Mouse (Mus musculus) kidney, postnatal 0 days (tissue): Measurements from ENCODE around the gene Cntnap2. TPM values are rescaled to one million over a fixed set of nuclear protein-coding genes. Genes with fewer than 3 reads are reported as not detected.
A peak's percentile ranks its signal among the peaks of the same experiment; 100 is the strongest.

Source experiments
- ATAC-seq: fragments of 200-750 bp; cut with Nextera tagmentation; replicated peaks from 2 replicates; pipeline ENCODE4 v1.8.0; 2017; ENCODE audit warnings: low read depth, moderate number of reproducible peaks, moderate TSS enrichment, moderate library complexity; ENCODE audit not compliant: low FRiP score
- DNase-seq: peaks from one replicate; pipeline ENCODE4 v3.0.0-alpha.2; 2016; ENCODE audit warnings: low spot score
- H3K27ac ChIP-seq: fragments of 300-500 bp; sonication (generic); 2 replicates; pipeline ENCODE4 v1.5.1; 2014; ENCODE audit warnings: mild to moderate bottlenecking
- H3K27me3 ChIP-seq: fragments of 300-500 bp; sonication (generic); 2 replicates; pipeline ENCODE4 v1.6.1; 2014; ENCODE audit warnings: low read length, mixed read lengths; ENCODE audit not compliant: insufficient read depth
- H3K36me3 ChIP-seq: fragments of 300-500 bp; sonication (generic); 2 replicates; pipeline ENCODE4 v1.6.1; 2014; ENCODE audit warnings: low read length, mixed read lengths; ENCODE audit not compliant: insufficient read depth
- H3K4me1 ChIP-seq: fragments of 300-500 bp; sonication (generic); replicated peaks from 2 replicates; pipeline ENCODE4 v1.6.1; 2014; ENCODE audit warnings: antibody characterized with exemption, low read length, mixed read lengths; ENCODE audit not compliant: insufficient read depth
- H3K4me2 ChIP-seq: fragments of 300-500 bp; sonication (generic); 2 replicates; pipeline ENCODE4 v1.6.1; 2014; ENCODE audit warnings: mild to moderate bottlenecking, low read length, moderate library complexity, mixed read lengths
- H3K4me3 ChIP-seq: fragments of 300-500 bp; sonication (generic); replicated peaks from 2 replicates; pipeline ENCODE4 v1.5.1; 2014; ENCODE audit warnings: low read depth, low read length
- H3K9ac ChIP-seq: fragments of 300-500 bp; sonication (generic); 2 replicates; pipeline ENCODE4 v1.6.1; 2014; ENCODE audit warnings: low read depth, low read length
- H3K9me3 ChIP-seq: fragments of 300-500 bp; sonication (generic); replicated peaks from 2 replicates; pipeline ENCODE4 v1.6.1; 2016; ENCODE audit warnings: low read length, inconsistent platforms, mixed read lengths
- CTCF ChIP-seq: IDR thresholded peaks from 2 replicates; pipeline ENCODE4 v1.5.1; 2016; ENCODE audit warnings: antibody characterized with exemption, low read depth, mild to moderate bottlenecking, moderate library complexity
- WGBS: fragments of 180-500 bp; shearing (Covaris S2); extraction: QIAGEN DNeasy Blood & Tissue Kit; methylation state at CpG from one replicate; pipeline ENCODE4 v1.1.7; 2014; 5-methylcytosine and 5-hydroxymethylcytosine counted together
- polyA plus RNA-seq: library from polyadenylated mRNA; unstranded; fragments of >200 nt; fragmentation: Nextera tagmentation; extraction: Ambion mirVana; gene quantifications from 2 replicates; pipeline ENCODE4 v1.2.1, GENCODE M21; 2015

Gene Cntnap2
- polyA plus RNA-seq, 1 experiment from 2014 or later: 2.8 TPM

GRCm38 (mm10) chr6:47228676-47229317, 2169.6 kb downstream of the Cntnap2 start:
- Histone ChIP-seq H3K9me3 (no peaks in the 10 kb centered on the region), H3K9ac (no peak overlapping the region), H3K4me3 (no peak overlapping the region), H3K36me3 (no peaks in the 10 kb centered on the region), H3K4me1 (no peaks in the 10 kb centered on the region), H3K27me3 (no peaks in the 10 kb centered on the region), H3K27ac (no peak overlapping the region), H3K4me2 (no peak overlapping the region)
- 33% methylated on average over 7 of the region's 7 CpGs for WGBS
- no peak for TF ChIP-seq CTCF
- ATAC-seq: no peak
- no peak for DNase-seq

DNA sequence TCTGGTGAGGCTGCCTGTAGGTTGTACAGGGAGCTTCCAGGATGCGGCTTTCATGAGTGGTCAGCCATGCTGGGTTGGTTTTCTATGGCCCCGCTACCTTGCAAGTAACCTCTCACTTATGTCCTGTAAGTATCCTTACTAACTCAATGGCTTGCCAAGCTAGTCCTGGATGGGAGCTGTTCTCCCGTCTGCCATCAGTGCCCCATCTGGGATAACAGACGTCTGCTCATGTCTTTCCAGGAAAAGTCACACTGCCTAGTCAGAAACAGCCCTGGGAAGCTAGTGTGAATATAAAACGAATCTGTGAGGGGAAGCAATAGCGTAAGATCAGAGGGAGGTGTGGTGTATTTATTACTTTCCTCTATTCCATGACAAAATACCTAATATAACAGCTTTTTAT, 2172.4 kb downstream of the Cntnap2 start:
- H3K4me3 ChIP-seq: no peak overlapping the region
- no peak for ATAC-seq
- WGBS: 67% methylated on average over 6 of the region's 6 CpGs
- TF ChIP-seq CTCF: no peak
- no peaks in the 10 kb centered on the region for H3K4me1 ChIP-seq
- H3K36me3 ChIP-seq: no peaks in the 10 kb centered on the region
- no peaks in the 10 kb centered on the region for H3K9me3 ChIP-seq
- no peak for DNase-seq
- H3K9ac ChIP-seq: no peak overlapping the region
- H3K4me2 ChIP-seq: no peak overlapping the region
- no peaks in the 10 kb centered on the region for H3K27me3 ChIP-seq
- no peak overlapping the region for H3K27ac ChIP-seq

GRCm38 (mm10) chr6:47239376-47239921, 2180.3 kb downstream of the Cntnap2 start:
- Histone ChIP-seq H3K9ac (no peak overlapping the region), H3K4me2 (no peak overlapping the region), H3K27me3 (no peaks in the 10 kb centered on the region), H3K4me3 (no peak overlapping the region), H3K27ac (no peak overlapping the region), H3K9me3 (no peaks in the 10 kb centered on the region), H3K36me3 (no peaks in the 10 kb centered on the region), H3K4me1 (no peaks in the 10 kb centered on the region)
- ATAC-seq: no peak
- no peak for DNase-seq
- TF ChIP-seq CTCF: no peak
- 53% methylated on average over 3 of the region's 3 CpGs for WGBS

DNA sequence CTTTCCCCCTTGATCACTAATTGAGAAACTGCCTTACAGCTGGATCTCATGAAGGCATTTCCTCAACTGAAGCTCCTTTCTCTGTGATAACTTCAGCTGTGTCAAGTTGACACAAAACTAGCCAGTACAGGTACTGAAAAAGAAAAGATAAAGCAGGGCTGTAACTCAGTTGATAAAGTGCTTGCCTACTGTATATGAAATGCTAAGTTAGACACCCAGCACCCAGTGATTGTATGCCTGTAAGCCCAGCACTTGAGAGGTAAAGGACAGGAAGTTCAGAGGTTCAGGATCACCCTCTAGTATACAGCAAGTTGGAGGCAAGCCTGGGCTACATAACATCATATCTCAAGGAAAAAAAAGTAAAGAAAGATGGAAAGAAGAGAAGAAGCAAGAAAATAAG, 2182.2 kb downstream of the Cntnap2 start:
- no peak overlapping the region for H3K27ac ChIP-seq
- no peak overlapping the region for H3K4me2 ChIP-seq
- ATAC-seq (no peak), DNase-seq (no peak)
- no peaks in the 10 kb centered on the region for H3K27me3 ChIP-seq
- H3K36me3 ChIP-seq: no peaks in the 10 kb centered on the region
- no peak overlapping the region for H3K4me3 ChIP-seq
- H3K9ac ChIP-seq: no peak overlapping the region
- no peak for TF ChIP-seq CTCF
- no peaks in the 10 kb centered on the region for H3K4me1 ChIP-seq
- H3K9me3 ChIP-seq: no peaks in the 10 kb centered on the region

DNA sequence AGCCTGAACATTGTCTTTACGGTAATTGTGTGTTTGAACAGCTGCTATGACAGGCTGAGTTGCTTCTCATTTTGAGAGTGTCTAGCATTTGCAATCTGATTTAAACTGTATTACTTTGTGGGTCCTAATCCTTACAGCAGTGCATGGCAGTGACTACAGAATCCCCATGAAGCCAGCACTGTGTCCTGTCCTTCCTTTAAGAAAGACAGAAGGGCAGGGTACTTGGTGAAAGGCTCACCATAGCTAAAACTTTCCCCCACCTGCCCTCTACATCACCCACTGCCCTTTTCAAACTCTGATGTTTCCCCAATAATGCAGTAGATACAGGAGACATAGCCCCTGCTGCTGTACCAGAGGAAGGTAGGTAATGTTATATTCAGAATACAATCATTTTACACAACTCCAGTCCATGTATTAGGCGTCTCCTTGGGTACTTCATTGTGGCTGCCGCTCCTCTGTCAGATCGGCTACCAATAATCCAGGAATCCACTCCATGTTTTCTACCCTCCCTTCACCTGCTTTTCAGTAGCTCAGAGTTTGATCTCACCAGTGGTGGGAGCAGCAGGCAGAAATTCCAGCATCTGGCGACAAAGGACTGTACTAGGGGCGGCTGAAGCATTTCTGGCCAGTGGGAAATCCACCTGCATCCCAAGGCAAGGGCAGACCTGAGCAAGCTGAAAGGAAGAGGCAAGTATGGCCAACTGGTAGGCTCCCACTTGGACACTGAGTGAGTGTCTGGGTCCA, 2184.9 kb downstream of the Cntnap2 start:
- Histone ChIP-seq H3K9me3 (no peaks in the 10 kb centered on the region), H3K9ac (no peak overlapping the region), H3K27me3 (no peaks in the 10 kb centered on the region), H3K27ac (no peak overlapping the region), H3K36me3 (no peaks in the 10 kb centered on the region), H3K4me2 (peak overlapping the region; percentile 25), H3K4me3 (peak overlapping the region; percentile 21; the same call in 1 of the 2 replicates), H3K4me1 (no peaks in the 10 kb centered on the region)
- peak; percentile 29 for TF ChIP-seq CTCF
- peak; percentile 66; the same call in 1 of the 2 replicates for ATAC-seq
- peak; percentile 90 for DNase-seq
- WGBS: 20% methylated on average over 6 of the region's 6 CpGs

DNA sequence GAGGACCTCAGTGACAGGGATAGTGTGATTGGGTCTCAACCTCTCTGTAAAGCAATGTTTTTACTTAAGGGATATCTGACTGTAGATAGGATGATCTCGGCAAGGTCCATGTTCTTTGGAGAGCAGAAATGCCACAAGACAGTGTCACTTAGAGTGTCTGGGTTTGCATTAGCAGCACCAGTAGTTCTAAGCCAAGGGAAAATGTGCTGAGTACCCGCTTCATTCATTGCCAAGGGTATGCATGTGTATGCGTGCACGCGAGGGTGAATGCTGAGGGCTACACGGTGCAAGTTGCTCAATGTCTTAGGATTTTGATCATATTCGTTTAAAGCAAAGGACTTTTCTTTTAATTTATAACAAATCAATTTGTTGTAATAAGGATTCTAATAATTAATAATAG, 2185.5 kb downstream of the Cntnap2 start:
- no peaks in the 10 kb centered on the region for H3K27me3 ChIP-seq
- H3K4me2 ChIP-seq: peak overlapping the region; percentile 25
- 20% methylated on average over 7 of the region's 7 CpGs for WGBS
- H3K4me3 ChIP-seq: peak overlapping the region; percentile 21; the same call in 1 of the 2 replicates
- no peaks in the 10 kb centered on the region for H3K9me3 ChIP-seq
- ATAC-seq (no peak), DNase-seq (no peak)
- no peaks in the 10 kb centered on the region for H3K4me1 ChIP-seq
- H3K27ac ChIP-seq: no peak overlapping the region
- no peak for TF ChIP-seq CTCF
- H3K9ac ChIP-seq: no peak overlapping the region
- no peaks in the 10 kb centered on the region for H3K36me3 ChIP-seq
